Mouse (Mus musculus): ENCODE data around the gene Fus. TPM values are rescaled to one million over a fixed set of nuclear protein-coding genes. Genes with fewer than 3 reads are reported as not detected.

Fus gene
- 279 and 290 TPM in 2 replicates for polyA plus RNA-seq (2012; rRNA removed)

GRCm38 (mm10) chr7:127967004-127967921, at the start of gene Fus:
Gene Fus (plus strand): TSS chr7:127967457.

GRCm38 (mm10) chr7:127929923-127930322, 37.3 kb upstream of the Fus start, which contains the start of gene Prss8:
Gene Prss8 (minus strand): TSS chr7:127930104.

GRCm38 (mm10) chr7:127946470-127947023, 20.7 kb upstream of the Fus start, which contains the start of gene Prss36:
Gene Prss36 (minus strand): TSS chr7:127946725.

GRCm38 (mm10) chr7:127993341-127993977, 26.2 kb downstream of the Fus start, which contains the start of gene Pycard:
Gene Pycard (minus strand): TSS chr7:127993867.

GRCm38 (mm10) chr7:128003688-128004087, 36.4 kb downstream of the Fus start, which contains the start of gene Trim72:
Gene Trim72 (plus strand): TSS chr7:128003949.

Other genes starting within 250 kb of the Fus start
- gene Ctf2, start 235.3 kb upstream of the Fus start, polyA plus RNA-seq (2012; rRNA removed): not detected in 2 replicates
- gene Fbxl19, start 222.9 kb upstream of the Fus start, polyA plus RNA-seq (2012; rRNA removed): 10.2 and 11.0 TPM in 2 replicates
- 4.6 and 6.9 TPM in 2 replicates for gene Orai3, start 197.6 kb upstream of the Fus start, polyA plus RNA-seq (2012; rRNA removed)
- gene Setd1a, start 190.8 kb upstream of the Fus start, polyA plus RNA-seq (2012; rRNA removed): 4.3 and 6.2 TPM in 2 replicates
- 0.90 and 1.2 TPM in 2 replicates for gene Gm49388, start 181.8 kb upstream of the Fus start, polyA plus RNA-seq (2012; rRNA removed)
- 39.0 and 44.6 TPM in 2 replicates for gene Hsd3b7, start 166.9 kb upstream of the Fus start, polyA plus RNA-seq (2012; rRNA removed)
- 36.4 and 37.2 TPM in 2 replicates for gene Stx4a, start 143.2 kb upstream of the Fus start, polyA plus RNA-seq (2012; rRNA removed)
- 1.1 TPM in 2 replicates for gene Stx1b, start 142.9 kb upstream of the Fus start, polyA plus RNA-seq (2012; rRNA removed)
- 6.1 and 7.2 TPM in 2 replicates for gene Zfp646, start 91.2 kb upstream of the Fus start, polyA plus RNA-seq (2012; rRNA removed)
- gene Zfp668, start 90.6 kb upstream of the Fus start, polyA plus RNA-seq (2012; rRNA removed): 2.2 and 2.9 TPM in 2 replicates
- gene Prss53, start 76.5 kb upstream of the Fus start, polyA plus RNA-seq (2012; rRNA removed): 0.37 and 0.40 TPM in 2 replicates
- not detected in 2 replicates for gene Gm21974, start 72.0 kb upstream of the Fus start, polyA plus RNA-seq (2012; rRNA removed)
- 65.8 and 72.2 TPM in 2 replicates for gene Vkorc1, start 71.8 kb upstream of the Fus start, polyA plus RNA-seq (2012; rRNA removed)
- gene Bckdk, start 63.4 kb upstream of the Fus start, polyA plus RNA-seq (2012; rRNA removed): 24.1 and 27.2 TPM in 2 replicates
- 12.5 and 14.2 TPM in 2 replicates for gene Kat8, start 54.9 kb upstream of the Fus start, polyA plus RNA-seq (2012; rRNA removed)
- gene Prss8, start 37.4 kb upstream of the Fus start, polyA plus RNA-seq (2012; rRNA removed): 7.2 and 8.8 TPM in 2 replicates
- gene Prss36, start 20.7 kb upstream of the Fus start, polyA plus RNA-seq (2012; rRNA removed): 1.6 and 2.2 TPM in 2 replicates
- gene Pycard, start 26.4 kb downstream of the Fus start, polyA plus RNA-seq (2012; rRNA removed): 16.5 and 20.1 TPM in 2 replicates
- 0.05 and 0.67 TPM in 2 replicates for gene Trim72, start 36.5 kb downstream of the Fus start, polyA plus RNA-seq (2012; rRNA removed)
- 2.0 and 2.8 TPM in 2 replicates for gene Itgam, start 95.2 kb downstream of the Fus start, polyA plus RNA-seq (2012; rRNA removed)
- gene Gm49368, start 95.2 kb downstream of the Fus start, polyA plus RNA-seq (2012; rRNA removed): 0.01 TPM in 1 of 2 replicates, not detected in the other
- gene Itgax, start 162.1 kb downstream of the Fus start, polyA plus RNA-seq (2012; rRNA removed): 0.12 TPM in 2 replicates
- gene Itgad, start 186.9 kb downstream of the Fus start, polyA plus RNA-seq (2012; rRNA removed): 0.01 and 0.06 TPM in 2 replicates
- 0.55 and 1.4 TPM in 2 replicates for gene Cox6a2, start 238.9 kb downstream of the Fus start, polyA plus RNA-seq (2012; rRNA removed)